Mouse (Mus musculus) intestine, embryonic 16.5 days (tissue): ENCODE measurements around the gene Ankrd50. TPM values are rescaled to one million over a fixed set of nuclear protein-coding genes. Genes with fewer than 3 reads are reported as not detected.

Source experiments
- ATAC-seq: fragments of 200-750 bp; cut with Nextera tagmentation; 2 replicates; pipeline ENCODE4 v1.8.0; 2017; ENCODE audit warnings: moderate TSS enrichment, moderate library complexity
- H3K27ac ChIP-seq: fragments of 300-500 bp; sonication (generic); 2 replicates; pipeline ENCODE4 v1.5.1; 2014; ENCODE audit warnings: mild to moderate bottlenecking, low read length
- H3K27me3 ChIP-seq: fragments of 300-500 bp; sonication (generic); replicated peaks from 2 replicates; pipeline ENCODE4 v1.6.1; 2014; ENCODE audit warnings: low read length, control low read depth, mixed read lengths; ENCODE audit not compliant: control insufficient read depth, insufficient read depth
- H3K36me3 ChIP-seq: fragments of 300-500 bp; sonication (generic); 2 replicates; pipeline ENCODE4 v1.6.1; 2014; ENCODE audit warnings: low read length, control low read depth; ENCODE audit not compliant: control insufficient read depth, insufficient read depth
- H3K4me1 ChIP-seq: fragments of 300-500 bp; sonication (generic); 2 replicates; pipeline ENCODE4 v1.6.1; 2014; ENCODE audit warnings: low read length, control low read depth, mixed read lengths; ENCODE audit not compliant: control insufficient read depth, insufficient read depth
- H3K4me2 ChIP-seq: fragments of 300-500 bp; sonication (generic); 2 replicates; pipeline ENCODE4 v1.6.1; 2014; ENCODE audit warnings: low read depth, low read length, control low read depth
- H3K4me3 ChIP-seq: fragments of 300-500 bp; sonication (generic); 2 replicates; pipeline ENCODE4 v1.5.1; 2014; ENCODE audit warnings: mild to moderate bottlenecking, low read length
- H3K9ac ChIP-seq: fragments of 300-500 bp; sonication (generic); 2 replicates; pipeline ENCODE4 v1.6.1; 2014; ENCODE audit warnings: low read depth, low read length
- H3K9me3 ChIP-seq: fragments of 300-500 bp; sonication (generic); 2 replicates; pipeline ENCODE4 v1.6.1; 2016; ENCODE audit warnings: low read length, control low read depth; ENCODE audit not compliant: control insufficient read depth
- WGBS: fragments of 180-500 bp; shearing (Covaris S2); extraction: QIAGEN DNeasy Blood & Tissue Kit; methylation state at CpG from one replicate; pipeline ENCODE4 v1.1.7; 2014; 5-methylcytosine and 5-hydroxymethylcytosine counted together
- polyA plus RNA-seq: library from polyadenylated mRNA; unstranded; fragments of >200 nt; fragmentation: Nextera tagmentation; extraction: Ambion mirVana; gene quantifications from 2 replicates; pipeline ENCODE4 v1.2.1, GENCODE M21; 2015

Ankrd50 gene
- polyA plus RNA-seq, 1 experiment from 2014 or later, result 7.9 TPM

DNA sequence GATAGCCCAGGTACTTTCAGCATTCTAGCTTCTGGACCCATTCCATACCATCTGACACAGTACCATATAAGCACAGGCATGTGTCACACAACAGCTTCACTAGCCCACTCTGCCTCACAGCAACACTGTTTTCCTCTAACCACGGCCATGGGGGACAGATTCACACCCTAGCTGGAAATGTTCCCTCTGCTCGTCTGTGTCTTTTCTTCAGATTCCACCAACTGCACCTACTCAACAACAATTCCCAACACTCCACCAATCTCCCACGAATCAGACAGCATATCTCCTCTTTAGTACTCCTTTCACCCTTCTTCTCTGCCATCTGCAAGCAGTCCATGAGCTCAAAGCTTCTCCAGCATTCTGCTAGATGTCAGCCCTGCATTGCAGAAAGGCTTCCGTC lies 11.5 kb downstream of the Ankrd50 start:
- Histone ChIP-seq H3K4me1 (peaks cover 8% of the 10 kb centered on the region), H3K27me3 (no peaks in the 10 kb centered on the region), H3K4me2 (no peak overlapping the region), H3K27ac (no peak overlapping the region), H3K4me3 (no peak overlapping the region), H3K9me3 (no peaks in the 10 kb centered on the region), H3K9ac (no peak overlapping the region), H3K36me3 (no peaks in the 10 kb centered on the region)
- no peak for ATAC-seq
- 87% methylated on average over 4 of the region's 4 CpGs for WGBS

DNA sequence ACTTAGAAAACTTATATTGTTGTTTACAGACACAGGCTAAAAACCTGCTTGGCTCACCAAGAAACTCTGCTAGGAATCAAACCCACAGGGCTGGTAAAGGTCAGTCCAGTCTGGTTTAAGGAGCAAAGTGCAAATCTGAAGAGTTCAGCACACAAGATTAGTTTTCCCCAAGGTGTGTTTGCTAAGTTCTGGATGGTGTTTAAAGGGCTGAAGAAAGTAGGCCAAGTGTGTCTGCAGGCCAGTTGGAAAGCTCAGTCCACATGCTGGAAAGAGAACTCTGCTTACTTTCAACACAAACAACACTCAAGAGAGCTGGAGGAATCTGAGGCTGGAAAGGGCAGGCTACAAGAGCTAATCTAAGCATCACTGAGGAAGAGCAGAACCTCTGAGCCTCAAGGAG lies 13.1 kb downstream of the Ankrd50 start:
- Histone ChIP-seq H3K4me2 (no peak overlapping the region), H3K4me1 (peaks cover 10% of the 10 kb centered on the region), H3K27ac (no peak overlapping the region), H3K9ac (no peak overlapping the region), H3K4me3 (no peak overlapping the region), H3K36me3 (no peaks in the 10 kb centered on the region), H3K27me3 (no peaks in the 10 kb centered on the region), H3K9me3 (no peaks in the 10 kb centered on the region)
- ATAC-seq, result no peak

DNA sequence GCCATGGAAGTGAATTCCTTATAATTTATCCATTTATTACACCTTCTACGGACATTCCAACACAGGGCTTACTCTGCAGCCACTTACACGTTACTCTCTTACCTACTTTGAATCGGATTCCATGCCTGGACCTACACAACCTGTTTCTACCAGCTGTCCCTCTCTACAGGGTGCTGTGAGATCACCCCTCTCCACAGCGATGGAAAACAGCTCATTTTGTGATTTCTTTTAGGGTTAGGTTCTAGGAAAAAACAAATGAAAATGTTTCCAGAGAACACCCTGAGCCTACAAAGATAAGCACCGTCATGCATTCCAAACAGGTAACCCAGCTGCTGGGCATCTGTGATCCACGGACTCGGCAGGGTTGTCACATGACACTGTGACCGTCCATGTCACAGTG lies 16.5 kb downstream of the Ankrd50 start:
- Histone ChIP-seq H3K36me3 (0 out of 2 replicates have a peak, but pooled peaks cover 2% of the 10 kb centered on the region), H3K4me1 (peaks cover 10% of the 10 kb centered on the region), H3K9me3 (no peaks in the 10 kb centered on the region), H3K4me2 (no peak overlapping the region), H3K4me3 (no peak overlapping the region), H3K9ac (no peak overlapping the region), H3K27me3 (no peaks in the 10 kb centered on the region), H3K27ac (no peak overlapping the region)
- 78% methylated on average over 8 of the region's 8 CpGs for WGBS
- no peak for ATAC-seq

DNA sequence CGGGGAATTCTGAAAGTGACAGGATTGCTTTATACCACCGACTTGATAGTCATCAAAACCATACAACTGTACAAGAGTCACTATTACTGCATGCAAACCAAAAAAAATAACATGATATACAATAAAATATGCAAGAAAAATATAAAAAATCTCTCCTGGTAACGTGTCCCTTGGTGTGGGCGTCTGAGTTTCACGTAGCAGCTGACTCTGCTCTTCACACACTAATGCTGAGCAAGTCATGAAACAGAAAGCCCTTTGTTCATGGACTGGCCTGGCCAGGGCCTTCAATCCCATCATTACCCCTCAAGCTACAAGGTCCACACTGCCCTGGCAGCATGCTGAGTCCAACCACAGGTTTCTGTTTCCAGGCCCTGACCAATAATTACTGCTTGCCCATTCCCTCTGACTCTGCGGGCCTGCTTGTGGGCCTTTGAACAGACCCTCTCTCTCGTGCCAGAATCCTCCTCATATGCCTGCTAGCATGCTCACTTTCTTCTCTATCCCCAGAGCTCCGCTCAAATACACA lies 17.7 kb downstream of the Ankrd50 start:
- Histone ChIP-seq H3K4me3 (no peak overlapping the region), H3K36me3 (peaks cover 9% of the 10 kb centered on the region), H3K4me1 (peaks cover 10% of the 10 kb centered on the region; the same call in 1 of the 2 replicates), H3K27me3 (no peaks in the 10 kb centered on the region), H3K4me2 (no peak overlapping the region), H3K9ac (no peak overlapping the region), H3K9me3 (no peaks in the 10 kb centered on the region), H3K27ac (no peak overlapping the region)
- peak; percentile 27; the same call in 1 of the 2 replicates for ATAC-seq
- 80% methylated on average over 8 of the region's 8 CpGs for WGBS

GRCm38 (mm10) chr3:38466139-38466538 lies 18.5 kb downstream of the Ankrd50 start:
- Histone ChIP-seq H3K4me2 (no peak overlapping the region), H3K27ac (no peak overlapping the region), H3K4me3 (no peak overlapping the region), H3K4me1 (0 out of 2 replicates have a peak, but pooled peaks cover 4% of the 10 kb centered on the region), H3K9ac (no peak overlapping the region), H3K27me3 (no peaks in the 10 kb centered on the region), H3K9me3 (no peaks in the 10 kb centered on the region), H3K36me3 (peaks cover 9% of the 10 kb centered on the region)
- ATAC-seq, result 0 out of 2 replicates have a peak, but pooled peaks have one; percentile 38
- WGBS, result 89% methylated on average over 5 of the region's 5 CpGs

DNA sequence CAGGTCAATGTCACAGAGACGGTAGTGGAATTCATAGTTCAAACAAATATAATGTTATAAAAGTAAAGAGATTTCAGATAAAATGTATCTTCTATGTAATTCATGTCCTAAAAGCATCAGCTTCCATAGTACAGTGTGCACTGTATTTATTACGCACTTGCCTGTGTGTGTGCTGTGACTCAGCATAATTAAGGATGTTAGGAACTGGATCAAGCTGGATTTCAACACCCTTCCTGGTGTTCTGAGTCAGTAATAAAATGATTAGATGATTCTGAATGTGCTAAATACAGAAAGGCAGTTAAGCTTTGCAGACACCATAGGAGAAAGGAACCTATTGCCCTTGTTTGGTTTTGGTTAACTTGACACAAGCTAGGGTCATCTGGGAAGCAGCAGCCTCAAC lies 21.5 kb downstream of the Ankrd50 start:
- no peak for ATAC-seq
- no peak overlapping the region for H3K9ac ChIP-seq
- WGBS, result 84% methylated on average over 2 of the region's 2 CpGs
- no peak overlapping the region for H3K4me3 ChIP-seq
- no peak overlapping the region for H3K27ac ChIP-seq
- peaks cover 9% of the 10 kb centered on the region for H3K36me3 ChIP-seq
- H3K4me1 ChIP-seq, result 0 out of 2 replicates have a peak, but pooled peaks cover 4% of the 10 kb centered on the region
- H3K9me3 ChIP-seq, result no peaks in the 10 kb centered on the region
- H3K4me2 ChIP-seq, result no peak overlapping the region
- no peaks in the 10 kb centered on the region for H3K27me3 ChIP-seq

- 66% methylated on average over 2 of the region's 2 CpGs for WGBS
- H3K36me3 ChIP-seq, result peaks cover 16% of the 10 kb centered on the region
- ATAC-seq, result no peak
Measured at GRCm38 (mm10) chr3:38461742-38462141, 22.9 kb downstream of the Ankrd50 start.

DNA sequence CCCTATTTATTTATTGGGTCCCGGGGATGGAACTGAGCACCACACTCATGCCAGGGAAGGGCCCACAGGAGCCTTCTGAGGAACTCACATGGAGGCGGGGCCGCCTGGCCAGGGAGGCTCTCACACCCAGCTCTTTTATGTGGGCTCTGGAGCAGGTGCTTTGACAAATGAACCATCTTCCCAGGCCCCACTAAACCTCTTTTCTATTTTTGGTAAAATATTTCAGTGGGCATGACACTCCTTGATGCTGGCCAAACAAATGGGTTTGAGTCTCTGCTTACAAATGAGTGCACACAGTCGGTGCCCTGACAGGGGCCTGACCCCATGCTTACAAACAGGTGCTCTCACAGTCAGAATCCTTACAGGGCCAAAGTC lies 24.4 kb downstream of the Ankrd50 start:
- Histone ChIP-seq H3K4me2 (no peak overlapping the region), H3K9ac (no peak overlapping the region), H3K27ac (no peak overlapping the region), H3K27me3 (no peaks in the 10 kb centered on the region), H3K4me3 (no peak overlapping the region), H3K36me3 (peaks cover 31% of the 10 kb centered on the region), H3K4me1 (no peaks in the 10 kb centered on the region), H3K9me3 (no peaks in the 10 kb centered on the region)
- WGBS, result 84% methylated on average over 4 of the region's 4 CpGs
- ATAC-seq, result no peak

More at GRCm38 (mm10) chr3:38461742-38462141, 22.9 kb downstream of the Ankrd50 start:
- Histone ChIP-seq H3K4me1 (no peaks in the 10 kb centered on the region), H3K4me3 (no peak overlapping the region), H3K27ac (no peak overlapping the region), H3K27me3 (no peaks in the 10 kb centered on the region), H3K9ac (no peak overlapping the region), H3K4me2 (no peak overlapping the region), H3K9me3 (no peaks in the 10 kb centered on the region)

DNA sequence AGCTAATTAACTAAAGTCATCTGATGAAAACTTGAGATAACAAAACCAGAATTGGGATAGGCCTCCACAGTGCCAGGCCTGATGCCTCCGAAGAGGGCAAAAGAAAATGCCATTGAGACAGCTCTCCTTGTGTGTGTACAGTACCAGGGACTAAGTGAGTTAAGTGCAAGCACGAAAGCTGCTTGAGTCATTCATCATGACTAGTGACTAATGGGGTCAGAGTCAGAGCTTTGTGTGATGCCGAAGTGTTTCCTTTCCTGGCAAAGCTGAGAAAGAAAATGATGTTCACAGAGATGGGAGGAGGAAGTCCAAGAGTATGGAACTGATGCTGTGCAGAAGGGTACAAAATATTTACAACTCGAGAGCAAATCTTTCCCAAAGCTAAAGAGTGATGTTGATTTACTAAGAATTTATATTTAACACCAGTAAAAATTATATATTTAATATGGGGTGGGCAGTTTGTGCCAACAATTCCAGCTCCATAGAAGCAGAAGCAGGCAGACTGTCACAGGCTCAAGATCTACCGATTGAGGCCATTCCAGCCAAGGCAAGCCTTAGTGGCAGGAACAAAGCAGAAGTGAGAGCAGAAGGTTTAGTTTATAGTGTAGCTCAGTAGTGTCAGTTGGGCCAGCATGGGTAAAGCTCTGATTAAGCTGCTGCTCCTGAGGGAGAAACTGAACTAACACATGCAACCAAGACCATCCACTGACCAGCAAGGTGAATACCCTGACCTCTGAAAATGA lies 25.0 kb downstream of the Ankrd50 start:
- Histone ChIP-seq H3K27ac (no peak overlapping the region), H3K27me3 (no peaks in the 10 kb centered on the region), H3K4me1 (no peaks in the 10 kb centered on the region), H3K9me3 (no peaks in the 10 kb centered on the region), H3K36me3 (peaks cover 34% of the 10 kb centered on the region), H3K4me2 (no peak overlapping the region), H3K4me3 (no peak overlapping the region), H3K9ac (no peak overlapping the region)
- WGBS, result 61% methylated on average over 5 of the region's 5 CpGs
- ATAC-seq, result no peak
